Mouse (Mus musculus) forebrain, embryonic 13.5 days (tissue): Measurements from ENCODE around the gene Rpl22. TPM values are rescaled to one million over a fixed set of nuclear protein-coding genes. Genes with fewer than 3 reads are reported as not detected.

Experiments
- ATAC-seq: fragments of 200-750 bp; cut with Nextera tagmentation; 2 replicates; pipeline ENCODE4 v1.8.0; 2017
- H3K27ac ChIP-seq: fragments of 300-500 bp; sonication (generic); 2 replicates; pipeline ENCODE4 v1.5.1; 2015; ENCODE audit warnings: inconsistent platforms, mild to moderate bottlenecking, moderate library complexity
- H3K27me3 ChIP-seq: fragments of 300-500 bp; sonication (generic); 2 replicates; pipeline ENCODE4 v1.6.1; 2015; ENCODE audit warnings: mild to moderate bottlenecking, inconsistent platforms
- H3K36me3 ChIP-seq: fragments of 300-500 bp; sonication (generic); 2 replicates; pipeline ENCODE4 v1.6.1; 2015; ENCODE audit warnings: mild to moderate bottlenecking, inconsistent platforms; ENCODE audit not compliant: poor library complexity, severe bottlenecking
- H3K4me1 ChIP-seq: fragments of 300-500 bp; sonication (generic); 2 replicates; pipeline ENCODE4 v1.6.1; 2015; ENCODE audit warnings: inconsistent platforms
- H3K4me2 ChIP-seq: fragments of 300-500 bp; sonication (generic); 2 replicates; pipeline ENCODE4 v1.6.1; 2015; ENCODE audit warnings: inconsistent platforms, mild to moderate bottlenecking, moderate library complexity
- H3K4me3 ChIP-seq: fragments of 300-500 bp; sonication (generic); 2 replicates; pipeline ENCODE4 v1.5.1; 2015; ENCODE audit warnings: mild to moderate bottlenecking, inconsistent platforms
- H3K9ac ChIP-seq: fragments of 300-500 bp; sonication (generic); 2 replicates; pipeline ENCODE4 v1.6.1; 2015; ENCODE audit warnings: mild to moderate bottlenecking, inconsistent platforms
- H3K9me3 ChIP-seq: fragments of 300-500 bp; sonication (generic); replicated peaks from 2 replicates; pipeline ENCODE4 v1.6.1; 2016; ENCODE audit warnings: inconsistent platforms
- WGBS: fragments of 180-500 bp; shearing (Covaris S2); methylation state at CpG from one replicate; pipeline ENCODE4 v1.1.7; 2015; 5-methylcytosine and 5-hydroxymethylcytosine counted together
- polyA plus RNA-seq: library from polyadenylated mRNA; unstranded; fragments of >200 nt; fragmentation: Nextera tagmentation; extraction: Ambion mirVana; gene quantifications from 2 replicates; pipeline ENCODE4 v1.2.1, GENCODE M21; 2015

The Rpl22 gene
- polyA plus RNA-seq, 1 experiment from 2014 or later, result 331 TPM

GRCm38 (mm10) chr4:152382528-152383252 is 57.1 kb downstream of the Rpl22 start:
- no peak overlapping the region for H3K4me3 ChIP-seq
- H3K9me3 ChIP-seq, result no peaks in the 10 kb centered on the region
- H3K4me1 ChIP-seq, result no peaks in the 10 kb centered on the region
- no peak overlapping the region for H3K9ac ChIP-seq
- no peak overlapping the region for H3K27ac ChIP-seq
- no peak overlapping the region for H3K4me2 ChIP-seq
- ATAC-seq, result no peak
- no peaks in the 10 kb centered on the region for H3K27me3 ChIP-seq
- H3K36me3 ChIP-seq, result peaks cover 10% of the 10 kb centered on the region; the same call in 1 of the 2 replicates
- whole genome bisulfite sequencing, result 84% methylated on average over 17 of the region's 17 CpGs

Other genes with a start within 250 kb of the Rpl22 start
- 0.38 and 0.88 TPM in 2 replicates for gene Tnfrsf25, start 209.8 kb upstream of the Rpl22 start, polyA plus RNA-seq
- 0.10 and 0.13 TPM in 2 replicates for gene Espn, start 173.4 kb upstream of the Rpl22 start, polyA plus RNA-seq
- gene Hes2, start 166.9 kb upstream of the Rpl22 start, polyA plus RNA-seq, result not detected in 2 replicates
- gene Acot7, start 147.6 kb upstream of the Rpl22 start, polyA plus RNA-seq, result 126 and 135 TPM in 2 replicates
- 2.2 and 3.2 TPM in 2 replicates for gene Gpr153, start 51.5 kb upstream of the Rpl22 start, polyA plus RNA-seq
- not detected in 2 replicates for gene Hes3, start 34.1 kb upstream of the Rpl22 start, polyA plus RNA-seq
- 13.4 and 16.8 TPM in 2 replicates for gene Icmt, start 28.5 kb upstream of the Rpl22 start, polyA plus RNA-seq
- 1.7 and 2.0 TPM in 2 replicates for gene Rnf207, start 6.7 kb upstream of the Rpl22 start, polyA plus RNA-seq
- gene Chd5, start 12.9 kb downstream of the Rpl22 start, polyA plus RNA-seq, result 20.1 and 21.0 TPM in 2 replicates
- gene Nphp4, start 151.0 kb downstream of the Rpl22 start, polyA plus RNA-seq, result 4.4 and 5.2 TPM in 2 replicates
- 12.2 and 13.1 TPM in 2 replicates for gene Kcnab2, start 152.1 kb downstream of the Rpl22 start, polyA plus RNA-seq